Mouse (Mus musculus) hindbrain, postnatal 0 days (tissue): ENCODE data around the gene Vasn. TPM values are rescaled to one million over a fixed set of nuclear protein-coding genes. Genes with fewer than 3 reads are reported as not detected.

ENCODE experiments used
- ATAC-seq: fragments of 200-750 bp; cut with Nextera tagmentation; 2 replicates; pipeline ENCODE4 v1.8.0; 2017; ENCODE audit warnings: mild to moderate bottlenecking, moderate TSS enrichment, moderate library complexity
- DNase-seq: peaks from one replicate; pipeline ENCODE4 v3.0.0-alpha.2; 2015; ENCODE audit warnings: low spot score
- H3K27ac ChIP-seq: fragments of 300-500 bp; sonication (generic); 2 replicates; pipeline ENCODE4 v1.5.1; 2014; ENCODE audit warnings: mild to moderate bottlenecking
- H3K27me3 ChIP-seq: fragments of 300-500 bp; sonication (generic); 2 replicates; pipeline ENCODE4 v1.6.1; 2014; ENCODE audit warnings: low read length, mixed read lengths; ENCODE audit not compliant: insufficient read depth
- H3K36me3 ChIP-seq: fragments of 300-500 bp; sonication (generic); 2 replicates; pipeline ENCODE4 v1.6.1; 2014; ENCODE audit warnings: low read length, mixed read lengths; ENCODE audit not compliant: insufficient read depth
- H3K4me1 ChIP-seq: fragments of 300-500 bp; sonication (generic); 2 replicates; pipeline ENCODE4 v1.6.1; 2014; ENCODE audit warnings: antibody characterized with exemption, low read length, mixed read lengths; ENCODE audit not compliant: insufficient read depth
- H3K4me2 ChIP-seq: fragments of 300-500 bp; sonication (generic); 2 replicates; pipeline ENCODE4 v1.6.1; 2014; ENCODE audit warnings: low read depth, mild to moderate bottlenecking, low read length, moderate library complexity, mixed read lengths
- H3K4me3 ChIP-seq: fragments of 300-500 bp; sonication (generic); 2 replicates; pipeline ENCODE4 v1.5.1; 2014; ENCODE audit warnings: low read length
- H3K9ac ChIP-seq: fragments of 300-500 bp; sonication (generic); replicated peaks from 2 replicates; pipeline ENCODE4 v1.6.1; 2014; ENCODE audit warnings: mild to moderate bottlenecking, low read length, moderate library complexity, mixed read lengths
- H3K9me3 ChIP-seq: fragments of 300-500 bp; sonication (generic); 2 replicates; pipeline ENCODE4 v1.6.1; 2016; ENCODE audit warnings: low read length, mixed read lengths
- CTCF ChIP-seq: IDR thresholded peaks from 2 replicates; pipeline ENCODE4 v1.5.1; 2016; ENCODE audit warnings: antibody characterized with exemption, control low read depth, low read depth
- WGBS: fragments of 180-500 bp; shearing (Covaris S2); extraction: QIAGEN DNeasy Blood & Tissue Kit; methylation state at CpG from one replicate; pipeline ENCODE4 v1.1.7; 2014; 5-methylcytosine and 5-hydroxymethylcytosine counted together
- polyA plus RNA-seq: library from polyadenylated mRNA; unstranded; fragments of >200 nt; fragmentation: Nextera tagmentation; extraction: Ambion mirVana; gene quantifications from 2 replicates; pipeline ENCODE4 v1.2.1, GENCODE M21; 2015
- total RNA-seq: library from RNA; depleted of rRNA; stranded (reverse); fragments of >200 nt; gene quantifications from 2 replicates; pipeline ENCODE4 v1.2.3, GENCODE M21; 2014

The Vasn gene
- total and polyA plus RNA-seq, 2 experiments from 2014 or later, result 7.3 to 18.4 TPM

DNA sequence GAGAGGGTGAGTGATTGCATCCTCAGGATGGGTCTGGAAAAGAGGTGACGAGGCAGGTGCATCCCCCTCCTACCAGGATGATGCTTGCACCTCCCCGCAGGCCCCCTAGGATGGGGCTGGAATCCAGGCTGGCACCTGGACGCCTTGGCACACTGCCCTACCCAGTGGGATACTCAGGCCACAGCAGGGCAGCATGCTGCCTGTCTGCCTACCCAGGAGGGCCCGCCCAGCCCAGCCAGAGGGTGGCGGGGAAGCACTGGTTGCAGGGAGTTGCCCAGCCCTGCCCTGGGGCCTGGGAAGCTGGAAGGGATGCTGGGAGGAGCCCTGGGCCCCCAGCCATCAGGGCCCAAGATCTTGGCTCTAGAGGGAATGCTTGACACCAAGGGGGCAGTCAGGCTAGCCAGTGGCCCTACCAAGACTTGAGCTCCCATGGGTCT lies 44.2 kb upstream of the Vasn start:
- Histone ChIP-seq H3K27ac (peak overlapping the region; percentile 90), H3K36me3 (no peaks in the 10 kb centered on the region), H3K9me3 (no peaks in the 10 kb centered on the region), H3K4me1 (peaks cover 45% of the 10 kb centered on the region), H3K4me3 (peak overlapping the region; percentile 86), H3K9ac (peak overlapping the region; percentile 91), H3K4me2 (peak overlapping the region; percentile 86), H3K27me3 (no peaks in the 10 kb centered on the region)
- WGBS, result 3% methylated on average over 5 of the region's 5 CpGs
- TF ChIP-seq CTCF, result 0 out of 2 replicates have a peak, but pooled peaks have one; percentile 21
- ATAC-seq (no peak), DNase-seq (peak; percentile 15)

DNA sequence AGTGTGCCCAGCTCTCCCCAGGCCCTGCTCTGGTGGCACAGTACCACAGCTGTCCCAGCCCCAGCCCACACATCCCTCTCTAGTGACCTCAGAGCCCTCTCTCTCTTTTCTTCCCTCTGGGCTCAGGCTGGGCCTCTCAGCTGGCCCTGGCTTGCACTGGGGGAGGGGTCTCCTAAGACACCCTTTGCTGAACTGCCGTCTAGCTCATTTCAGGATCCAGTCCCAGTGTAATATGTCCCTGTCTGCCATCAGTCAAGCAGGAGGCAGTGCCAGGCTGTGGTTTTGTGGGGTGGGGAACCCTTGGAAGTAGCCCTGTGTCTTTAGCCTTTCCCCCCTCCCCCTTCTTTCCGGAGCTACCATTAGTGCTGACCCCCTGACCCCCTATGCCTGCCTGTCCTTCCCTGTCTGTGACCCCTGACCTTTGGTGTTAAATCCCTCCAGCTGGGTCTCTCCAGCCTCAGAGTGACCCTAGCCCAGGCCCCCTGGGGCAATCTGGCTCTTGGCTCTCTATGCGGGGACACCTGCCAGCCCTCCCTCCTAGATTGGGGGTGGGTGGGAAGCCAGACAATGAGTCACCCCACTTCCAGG lies 43.5 kb upstream of the Vasn start:
- no peak for ATAC-seq
- 9% methylated on average over 3 of the region's 3 CpGs for WGBS
- H3K27ac ChIP-seq, result peak overlapping the region; percentile 90; the same call in 1 of the 2 replicates
- H3K9me3 ChIP-seq, result no peaks in the 10 kb centered on the region
- DNase-seq, result peak; percentile 27
- H3K36me3 ChIP-seq, result no peaks in the 10 kb centered on the region
- H3K27me3 ChIP-seq, result no peaks in the 10 kb centered on the region
- peaks cover 45% of the 10 kb centered on the region for H3K4me1 ChIP-seq
- peak overlapping the region; percentile 91 for H3K9ac ChIP-seq
- no peak for TF ChIP-seq CTCF
- peak overlapping the region; percentile 86 for H3K4me3 ChIP-seq
- H3K4me2 ChIP-seq, result peak overlapping the region; percentile 86

DNA sequence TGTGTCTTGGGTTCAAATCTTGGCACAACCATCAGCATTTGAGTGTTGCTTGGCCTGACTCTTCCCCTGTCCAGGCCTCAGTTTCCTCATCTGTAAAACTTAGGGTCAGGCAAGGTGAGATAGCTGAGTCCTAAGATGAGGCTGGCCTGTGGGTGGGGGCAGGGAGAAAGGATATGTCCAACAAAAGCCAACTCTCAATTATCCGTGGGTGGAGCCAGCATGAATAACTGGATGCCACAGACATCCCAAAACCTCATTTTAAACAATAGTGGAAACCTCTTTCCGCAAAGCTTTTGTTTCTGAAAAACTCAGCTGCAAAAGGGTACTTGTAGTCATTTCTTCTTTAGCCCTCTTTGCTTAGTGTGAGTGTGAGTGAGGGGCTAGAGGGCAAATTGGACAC lies 42.9 kb upstream of the Vasn start:
- no peak overlapping the region for H3K9ac ChIP-seq
- no peaks in the 10 kb centered on the region for H3K27me3 ChIP-seq
- peaks cover 45% of the 10 kb centered on the region for H3K4me1 ChIP-seq
- peak overlapping the region; percentile 15; the same call in 1 of the 2 replicates for H3K27ac ChIP-seq
- peak overlapping the region; percentile 86 for H3K4me2 ChIP-seq
- whole genome bisulfite sequencing, result 34% methylated on average over 2 of the region's 2 CpGs
- H3K36me3 ChIP-seq, result no peaks in the 10 kb centered on the region
- no peak for TF ChIP-seq CTCF
- no peak overlapping the region for H3K4me3 ChIP-seq
- ATAC-seq (no peak), DNase-seq (no peak)
- H3K9me3 ChIP-seq, result no peaks in the 10 kb centered on the region

DNA sequence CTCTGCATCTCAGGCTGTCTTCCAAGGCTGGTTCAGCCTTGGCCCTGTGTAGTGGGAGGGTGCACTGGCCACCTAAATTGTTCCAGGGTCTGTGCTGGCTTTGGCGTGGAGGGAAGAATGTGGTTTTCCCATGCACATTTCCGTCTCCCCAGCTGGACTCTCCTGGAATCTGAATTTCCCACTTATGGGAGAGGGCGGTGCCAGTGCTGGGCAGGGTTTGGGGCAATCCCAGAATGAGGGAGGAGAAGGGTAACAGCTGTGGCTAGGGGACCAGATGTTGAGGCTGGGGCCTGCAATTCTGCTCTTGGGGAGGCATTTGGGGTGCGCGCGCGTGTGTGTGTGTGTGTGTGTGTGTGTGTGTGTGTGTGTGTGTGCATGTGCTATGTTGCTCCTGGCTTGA lies 42.4 kb upstream of the Vasn start:
- 68% methylated on average over 6 of the region's 7 CpGs for WGBS
- H3K4me1 ChIP-seq, result peaks cover 44% of the 10 kb centered on the region
- DNase-seq (no peak), ATAC-seq (no peak)
- H3K4me2 ChIP-seq, result peak overlapping the region; percentile 86
- H3K9ac ChIP-seq, result no peak overlapping the region
- H3K27me3 ChIP-seq, result no peaks in the 10 kb centered on the region
- no peak overlapping the region for H3K4me3 ChIP-seq
- no peak for TF ChIP-seq CTCF
- no peaks in the 10 kb centered on the region for H3K36me3 ChIP-seq
- peak overlapping the region; percentile 15; the same call in 1 of the 2 replicates for H3K27ac ChIP-seq
- no peaks in the 10 kb centered on the region for H3K9me3 ChIP-seq

DNA sequence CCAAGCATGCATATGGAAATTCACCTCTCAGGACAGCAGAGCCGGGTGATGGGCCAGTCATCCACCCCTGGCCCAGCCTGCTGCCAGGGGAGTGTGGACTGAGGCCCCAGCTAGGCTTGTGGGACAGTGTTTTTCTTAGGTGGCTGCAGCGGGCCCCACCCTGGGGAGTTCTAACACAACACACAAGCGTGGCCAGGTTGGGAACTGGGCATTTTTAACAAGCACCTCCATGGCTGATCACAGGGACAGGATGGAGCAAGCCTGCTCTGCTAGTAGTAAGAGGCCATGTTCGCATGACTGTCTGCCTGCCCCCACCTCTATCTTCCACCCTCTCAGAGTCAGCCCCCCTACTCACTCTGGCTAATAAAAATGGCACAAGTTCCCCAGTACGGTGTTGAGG lies 41.7 kb upstream of the Vasn start:
- ATAC-seq (no peak), DNase-seq (no peak)
- no peak for TF ChIP-seq CTCF
- H3K9ac ChIP-seq, result no peak overlapping the region
- no peak overlapping the region for H3K4me3 ChIP-seq
- 64% methylated on average over 5 of the region's 5 CpGs for WGBS
- H3K27ac ChIP-seq, result no peak overlapping the region
- H3K36me3 ChIP-seq, result no peaks in the 10 kb centered on the region
- peaks cover 41% of the 10 kb centered on the region for H3K4me1 ChIP-seq
- no peak overlapping the region for H3K4me2 ChIP-seq
- H3K9me3 ChIP-seq, result no peaks in the 10 kb centered on the region
- no peaks in the 10 kb centered on the region for H3K27me3 ChIP-seq

DNA sequence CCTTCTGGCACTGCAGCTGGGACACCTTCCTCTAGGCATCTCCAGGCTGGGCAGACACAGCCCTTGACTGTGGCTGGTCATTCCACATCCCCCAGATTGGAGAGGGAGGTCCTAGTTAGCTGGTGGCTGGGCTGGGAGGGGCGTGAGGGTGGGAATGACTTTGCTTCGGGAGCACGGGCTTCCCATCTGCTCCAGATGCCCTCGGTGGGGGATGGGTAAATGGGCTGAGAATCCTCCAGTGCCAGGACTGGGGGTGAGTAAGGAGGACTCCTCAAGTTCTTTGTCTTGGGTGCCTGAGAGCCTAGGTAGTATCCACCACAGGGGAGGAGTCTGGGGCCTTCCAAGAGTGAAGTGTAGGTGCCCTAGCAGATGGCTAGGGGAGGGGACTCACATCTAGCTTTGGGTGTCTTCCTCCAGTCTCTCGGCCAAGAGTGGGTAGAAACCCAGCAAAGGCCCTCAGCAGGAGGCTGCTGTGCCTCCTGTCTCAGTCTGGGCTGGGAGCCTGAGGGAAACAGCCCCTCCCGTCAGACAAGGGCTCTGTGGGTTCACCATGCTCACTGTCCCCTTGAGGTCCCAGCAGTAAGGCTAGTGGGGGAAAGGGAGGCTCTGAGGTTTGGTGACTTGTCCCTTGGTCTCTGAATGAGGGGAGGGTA lies 40.7 kb upstream of the Vasn start:
- H3K4me3 ChIP-seq, result no peak overlapping the region
- no peak for TF ChIP-seq CTCF
- no peaks in the 10 kb centered on the region for H3K36me3 ChIP-seq
- peak; percentile 48 for DNase-seq
- H3K9me3 ChIP-seq, result no peaks in the 10 kb centered on the region
- H3K27ac ChIP-seq, result no peak overlapping the region
- no peaks in the 10 kb centered on the region for H3K27me3 ChIP-seq
- peaks cover 47% of the 10 kb centered on the region for H3K4me1 ChIP-seq
- no peak overlapping the region for H3K9ac ChIP-seq
- no peak overlapping the region for H3K4me2 ChIP-seq
- no peak for ATAC-seq
- WGBS, result 16% methylated on average over 6 of the region's 6 CpGs

GRCm38 (mm10) chr16:4599616-4600015 lies 40.1 kb upstream of the Vasn start:
- WGBS, result 80% methylated on average over 3 of the region's 3 CpGs
- Histone ChIP-seq H3K36me3 (no peaks in the 10 kb centered on the region), H3K27ac (no peak overlapping the region), H3K4me3 (no peak overlapping the region), H3K4me1 (peaks cover 47% of the 10 kb centered on the region), H3K4me2 (no peak overlapping the region), H3K9ac (no peak overlapping the region), H3K9me3 (no peaks in the 10 kb centered on the region), H3K27me3 (no peaks in the 10 kb centered on the region)
- no peak for TF ChIP-seq CTCF
- no peak for DNase-seq
- no peak for ATAC-seq
